Mouse (Mus musculus): ENCODE measurements around the gene P4ha3. TPM values are rescaled to one million over a fixed set of nuclear protein-coding genes. Genes with fewer than 3 reads are reported as not detected.
"Not testable (repeated sequence)": the region's sequence is repeated elsewhere in the genome, so short reads cannot be mapped to it uniquely, and the experiment has no call there.

The P4ha3 gene
- under 1 TPM; 0.45 to 0.73 TPM for total RNA-seq (2021)

- no peak for DNase-seq (ENCODE audit: low spot score)
- intact Hi-C loops (cut with DNase I), result no loop called here
These were observed at the start of gene P4ha3 for GRCm38 (mm10) chr7:100285383-100285782. Gene P4ha3, plus strand, starts transcription at chr7:100285520.

DNA sequence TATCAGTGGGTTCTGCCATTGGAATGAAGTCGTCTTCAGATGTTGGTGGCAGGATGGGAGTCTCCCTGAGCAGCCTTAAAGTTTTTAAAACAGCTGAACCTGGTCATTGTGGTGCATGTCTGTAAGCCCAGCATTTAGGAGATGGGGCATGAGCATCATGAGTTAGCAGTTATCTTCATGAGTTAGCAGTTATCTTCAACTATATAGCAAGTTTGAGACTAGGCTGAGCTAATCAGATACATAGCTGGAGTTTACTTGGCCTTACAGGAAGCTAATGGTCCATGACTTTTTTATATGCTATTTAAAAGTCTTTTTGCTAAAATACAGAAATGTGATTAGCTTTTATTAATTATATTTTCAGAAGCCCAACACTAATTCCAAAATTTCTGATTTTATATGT is 47.0 kb upstream of the P4ha3 start:
- intact Hi-C loops (cut with DNase I), result no loop called here
- no peak for DNase-seq (ENCODE audit: low spot score)

DNA sequence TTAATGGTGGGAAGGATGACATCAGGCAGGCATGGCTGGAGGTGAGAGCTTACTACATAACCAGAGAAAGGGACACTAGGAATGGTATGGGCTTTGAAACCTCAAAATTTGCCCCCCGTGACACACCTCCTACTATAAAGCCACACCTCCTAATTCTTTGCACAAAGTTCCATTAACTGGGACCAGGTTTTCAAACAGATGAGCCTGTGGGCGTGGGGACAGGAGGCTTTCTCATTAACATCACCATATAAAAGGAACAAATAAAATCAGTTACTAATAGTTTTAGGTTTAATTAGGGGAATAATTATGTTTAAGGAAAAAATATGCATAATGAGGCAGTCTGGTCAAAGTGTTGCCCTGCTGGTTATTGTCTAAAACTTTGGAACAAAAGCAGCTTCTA is 44.7 kb upstream of the P4ha3 start:
- no peak for DNase-seq (ENCODE audit: low spot score)
- intact Hi-C loops (cut with DNase I), result no loop called here

DNA sequence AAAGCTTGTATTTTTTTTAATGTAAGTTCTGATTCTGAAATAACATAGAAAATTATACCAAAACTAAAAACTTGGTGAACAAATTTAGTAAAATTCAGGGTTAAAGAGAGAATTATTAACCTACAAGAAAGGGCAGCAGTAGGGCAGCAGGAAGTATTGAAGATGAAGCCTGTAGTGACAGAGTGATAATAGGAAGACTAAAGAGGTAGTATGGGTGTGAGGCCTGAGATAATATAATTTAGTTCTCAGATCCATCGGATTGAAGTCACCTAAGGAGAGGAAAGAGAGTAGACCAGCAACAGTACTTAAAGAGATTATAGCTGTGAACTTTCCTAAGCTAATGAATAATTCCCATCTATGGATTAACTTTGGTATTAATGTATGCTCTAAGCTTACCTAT is 42.3 kb upstream of the P4ha3 start:
- no peak for DNase-seq (ENCODE audit: low spot score)
- intact Hi-C loops (cut with DNase I), result no loop called here

DNA sequence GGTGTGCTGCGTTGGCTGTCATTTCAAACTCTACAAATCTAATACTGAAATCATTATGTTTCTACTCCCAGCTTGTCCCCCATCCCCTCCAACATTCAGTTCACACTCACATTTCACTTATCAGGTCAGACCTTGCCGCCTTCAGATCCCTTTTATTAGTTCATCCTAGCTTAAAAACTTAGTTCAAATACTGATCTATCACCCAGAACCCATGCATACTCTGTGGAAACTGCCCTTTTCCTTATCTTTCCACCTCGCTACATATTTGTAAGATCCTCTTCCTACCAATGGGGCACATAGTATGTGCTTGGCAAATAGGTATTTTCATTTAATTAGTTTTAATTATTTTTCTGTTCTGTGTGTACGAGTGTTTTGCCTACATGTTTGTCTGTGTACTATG is 41.1 kb upstream of the P4ha3 start:
- DNase-seq (ENCODE audit: low spot score), result no peak
- intact Hi-C loops (cut with DNase I), result no loop called here

DNA sequence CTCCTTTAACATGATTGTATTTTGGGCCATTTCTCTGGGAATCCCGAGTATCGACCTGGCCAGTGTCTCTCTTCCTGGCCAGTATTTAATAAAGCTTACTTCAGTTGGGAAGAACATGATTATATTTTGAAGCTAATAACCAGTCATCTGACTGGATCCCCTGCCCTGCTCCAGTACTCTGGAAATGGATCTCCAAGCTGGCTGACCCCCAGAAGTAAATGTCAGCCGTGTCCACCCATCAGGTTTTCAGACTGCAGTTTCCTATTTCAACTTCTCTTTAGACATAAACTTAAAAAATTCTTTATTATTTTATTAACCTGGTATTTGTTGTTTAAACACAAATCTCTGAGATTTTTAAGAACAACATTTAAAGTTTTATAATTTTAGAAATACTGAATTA is 40.1 kb upstream of the P4ha3 start:
- intact Hi-C loops (cut with DNase I), result no loop called here
- DNase-seq (ENCODE audit: low spot score), result no peak

DNA sequence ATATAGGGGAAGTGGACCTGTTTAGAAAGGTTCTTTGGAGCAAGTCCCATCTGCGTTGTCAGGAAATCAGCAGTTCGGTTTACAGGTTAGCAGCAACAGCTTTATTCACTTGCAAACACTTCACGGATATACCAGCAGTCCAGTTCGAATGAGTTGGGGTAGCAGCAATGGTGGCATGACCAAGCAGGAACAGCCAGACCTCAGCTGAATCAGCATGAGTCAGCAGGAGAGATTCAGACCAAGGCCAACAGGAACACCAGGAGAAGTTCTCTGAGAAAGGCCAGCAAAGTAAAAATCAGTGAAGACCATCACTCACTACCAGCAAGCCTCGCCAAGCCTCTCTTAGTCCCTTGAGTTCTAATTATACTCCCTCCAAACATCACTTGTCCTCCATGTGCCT is 34.7 kb upstream of the P4ha3 start:
- intact Hi-C loops (cut with DNase I), result no loop called here
- no peak for DNase-seq (ENCODE audit: low spot score)

GRCm38 (mm10) chr7:100262350-100262749 is 23.0 kb upstream of the P4ha3 start:
- intact Hi-C loops (cut with DNase I), result no loop called here
- no peak for DNase-seq (ENCODE audit: low spot score)

DNA sequence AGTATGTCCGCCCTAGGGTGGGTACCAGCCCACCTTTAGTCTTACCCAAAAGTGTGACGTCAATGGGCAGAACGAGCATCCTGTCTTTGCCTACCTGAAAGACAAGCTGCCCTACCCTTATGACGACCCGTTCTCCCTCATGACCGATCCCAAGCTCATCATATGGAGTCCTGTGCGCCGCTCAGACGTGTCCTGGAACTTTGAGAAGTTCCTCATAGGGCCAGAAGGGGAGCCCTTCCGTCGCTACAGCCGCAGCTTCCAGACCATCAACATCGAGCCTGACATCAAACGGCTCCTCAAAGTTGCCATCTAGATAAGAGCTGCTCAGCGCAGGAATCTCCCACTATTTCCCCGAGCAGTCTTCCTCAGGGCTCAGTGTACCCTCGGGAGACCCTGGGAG is 20.4 kb upstream of the P4ha3 start:
- DNase-seq (ENCODE audit: low spot score), result not testable (repeated sequence)

GRCm38 (mm10) chr7:100272369-100272768 is 13.0 kb upstream of the P4ha3 start:
- intact Hi-C loops (cut with DNase I), result no loop called here
- no peak for DNase-seq (ENCODE audit: low spot score)

More for the DNA sequence above, 20.4 kb upstream of the P4ha3 start:
- intact Hi-C loops (cut with DNase I), result not testable (repeated sequence)

DNA sequence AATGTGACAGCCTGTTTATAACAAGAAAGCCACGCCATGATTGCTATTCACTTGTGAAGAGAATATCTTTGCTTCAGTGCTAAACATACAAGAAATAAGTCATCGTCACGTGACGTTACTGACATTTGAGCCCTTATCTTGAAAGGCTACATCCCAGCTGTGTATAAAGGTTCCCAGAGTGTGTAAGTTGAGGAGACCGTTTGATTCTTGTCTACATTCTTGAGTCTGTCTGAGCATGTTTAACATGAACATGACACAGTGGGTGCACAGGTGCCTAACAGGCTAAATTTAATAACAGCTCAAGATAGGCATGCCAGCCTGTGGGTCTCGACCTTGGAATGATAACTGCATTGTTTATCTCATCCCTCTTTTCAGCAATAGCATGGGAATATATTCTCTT is 10.8 kb upstream of the P4ha3 start:
- DNase-seq (ENCODE audit: low spot score), result no peak
- intact Hi-C loops (cut with DNase I), result no loop called here

DNA sequence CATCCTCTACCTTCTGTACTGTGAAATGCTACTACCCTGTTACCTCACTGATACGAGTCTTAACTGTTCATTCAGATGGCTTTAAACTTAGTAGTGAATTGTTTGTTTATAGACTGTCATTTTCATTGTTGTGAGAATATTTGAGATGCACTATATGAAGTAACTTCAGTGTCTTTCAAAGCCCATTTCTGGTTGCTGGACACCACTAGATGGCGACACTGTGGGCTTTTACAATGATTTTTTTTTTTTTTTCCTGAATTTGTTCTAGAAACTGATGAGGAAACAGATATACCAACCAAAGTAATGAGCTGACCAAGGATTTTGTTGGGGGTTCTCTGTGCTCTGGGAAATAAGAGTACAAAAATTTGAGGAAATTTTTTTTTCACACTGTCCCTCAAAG is 8.9 kb upstream of the P4ha3 start:
- no peak for DNase-seq (ENCODE audit: low spot score)
- intact Hi-C loops (cut with DNase I), result no loop called here

GRCm38 (mm10) chr7:100279803-100280202 is 5.5 kb upstream of the P4ha3 start:
- no peak for DNase-seq (ENCODE audit: low spot score)
- intact Hi-C loops (cut with DNase I), result loop anchor here (2.0 kb wide), 1 partner anchor 45 kb away; no protein-coding TSS in a partner anchor

DNA sequence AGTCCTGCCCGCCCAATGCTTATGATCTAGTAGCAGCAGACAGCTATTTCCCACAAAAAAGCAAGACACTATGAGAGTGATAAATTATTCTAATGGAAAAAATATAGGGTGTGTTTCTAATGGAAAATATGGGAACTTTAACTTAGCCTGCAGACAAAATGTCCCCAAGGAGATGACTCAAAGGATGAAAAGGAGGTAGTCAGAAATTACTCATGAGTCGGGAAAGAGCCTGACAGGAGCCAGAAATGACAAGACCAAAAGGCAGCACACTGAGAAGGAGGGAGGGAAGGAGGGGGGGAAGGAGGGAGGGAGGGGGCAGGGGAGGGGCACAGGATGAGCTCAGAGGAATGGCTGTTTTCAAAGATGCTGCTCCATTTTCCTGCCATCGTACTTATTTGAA is 3.7 kb upstream of the P4ha3 start:
- intact Hi-C loops (cut with DNase I), result no loop called here
- no peak for DNase-seq (ENCODE audit: low spot score)

DNA sequence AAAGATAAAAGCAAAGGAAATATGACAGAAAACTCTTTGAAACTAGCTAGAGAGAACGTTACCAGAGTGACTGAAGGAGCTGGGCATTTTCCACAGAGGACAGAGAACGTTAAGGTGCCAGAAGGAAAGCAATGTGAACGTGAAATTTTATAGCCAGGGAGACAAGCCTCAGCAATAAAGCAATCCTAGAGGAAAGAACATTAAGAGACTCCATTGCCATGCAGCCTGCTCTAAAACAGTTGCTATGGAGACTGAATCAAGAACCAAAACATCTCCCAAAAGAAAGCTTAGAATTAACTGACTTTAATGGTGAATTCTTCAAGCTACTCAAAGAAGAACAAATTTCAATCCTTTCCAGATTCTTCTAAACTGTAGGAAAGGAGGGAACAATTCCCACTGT is 2.0 kb upstream of the P4ha3 start:
- no peak for DNase-seq (ENCODE audit: low spot score)
- intact Hi-C loops (cut with DNase I), result no loop called here

DNA sequence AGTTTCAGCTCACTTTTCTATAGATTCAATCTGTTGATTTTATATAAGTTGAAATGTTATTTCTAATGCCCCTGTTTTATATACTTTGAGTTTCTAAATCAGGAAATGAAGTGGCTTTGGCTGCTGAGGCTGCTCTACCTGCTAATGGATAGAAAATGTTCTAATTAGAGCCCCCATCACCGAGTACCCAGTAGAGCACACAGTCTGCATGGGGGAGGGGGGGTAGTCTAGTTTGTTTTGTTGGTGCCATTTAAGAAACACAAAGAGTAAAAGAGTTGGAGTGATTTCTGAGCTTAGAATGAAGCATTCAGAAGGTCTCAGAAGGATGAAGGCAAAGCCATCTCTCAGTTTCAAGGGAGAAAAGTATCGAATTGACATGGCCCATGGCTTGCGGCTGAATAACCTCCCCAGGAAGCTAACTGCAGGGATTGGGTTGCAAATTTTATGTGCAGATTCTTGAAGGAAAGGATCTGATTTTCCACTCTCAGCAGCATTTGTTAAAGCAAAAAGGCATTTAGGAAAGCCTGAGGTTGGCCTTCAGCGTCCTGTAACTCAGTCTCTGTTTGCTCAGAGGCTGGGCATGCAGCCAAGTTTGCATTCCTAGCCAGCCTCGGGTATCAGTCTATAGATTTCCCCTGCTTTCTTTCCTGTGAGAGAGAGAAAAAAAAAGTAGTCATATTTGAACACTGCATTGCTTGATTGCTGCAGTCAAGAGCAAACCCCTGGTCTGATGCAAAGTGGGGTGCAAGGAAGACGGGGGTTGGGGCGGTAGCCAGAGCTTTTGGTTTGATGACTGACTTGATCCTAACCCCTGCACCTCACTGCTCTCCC is 2.6 kb downstream of the P4ha3 start:
- intact Hi-C loops (cut with DNase I), result no loop called here
- DNase-seq (ENCODE audit: low spot score), result no peak

GRCm38 (mm10) chr7:100288622-100289021 is 3.3 kb downstream of the P4ha3 start:
- DNase-seq (ENCODE audit: low spot score), result peak; percentile 9
- intact Hi-C loops (cut with DNase I), result no loop called here

DNA sequence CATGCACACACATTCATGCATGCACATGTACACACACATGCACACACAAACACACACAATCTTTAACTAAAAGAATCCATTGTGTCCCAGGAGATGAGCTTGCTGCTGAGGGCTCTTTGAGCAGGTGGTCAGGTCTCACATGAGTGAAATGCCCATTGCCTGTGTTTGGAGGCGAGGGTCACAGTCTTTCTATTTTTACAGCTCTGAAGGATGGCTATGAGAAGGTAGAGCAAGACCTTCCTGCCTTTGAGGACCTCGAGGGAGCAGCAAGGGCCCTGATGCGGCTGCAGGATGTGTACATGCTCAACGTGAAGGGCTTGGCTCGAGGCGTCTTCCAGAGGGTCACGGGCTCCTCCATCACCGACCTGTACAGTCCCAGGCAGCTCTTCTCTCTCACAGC is 8.2 kb downstream of the P4ha3 start:
- intact Hi-C loops (cut with DNase I), result no loop called here
- no peak for DNase-seq (ENCODE audit: low spot score)

DNA sequence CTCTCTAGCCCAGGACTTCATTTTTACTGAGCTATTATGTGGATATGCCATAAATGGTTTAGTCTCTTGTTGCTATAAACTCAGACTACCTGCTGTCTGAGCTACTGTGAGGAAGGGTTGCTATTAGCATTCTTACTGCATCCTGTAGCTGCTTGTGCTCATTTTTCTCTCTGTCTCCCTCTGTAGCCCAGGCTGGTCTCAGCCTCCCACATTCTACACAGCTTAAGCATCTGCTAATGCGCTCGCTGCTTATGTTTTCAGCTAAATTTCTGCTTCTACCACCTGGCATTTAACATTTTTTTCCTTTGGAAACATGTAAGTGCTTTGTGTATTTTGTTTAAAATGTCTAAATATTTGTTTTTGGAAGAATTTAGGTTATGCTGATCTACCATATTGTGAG is 10.4 kb downstream of the P4ha3 start:
- no peak for DNase-seq (ENCODE audit: low spot score)
- intact Hi-C loops (cut with DNase I), result no loop called here

- intact Hi-C loops (cut with DNase I), result no loop called here
- DNase-seq (ENCODE audit: low spot score), result no peak
These were observed 11.4 kb downstream of the P4ha3 start for GRCm38 (mm10) chr7:100296699-100297098.

DNA sequence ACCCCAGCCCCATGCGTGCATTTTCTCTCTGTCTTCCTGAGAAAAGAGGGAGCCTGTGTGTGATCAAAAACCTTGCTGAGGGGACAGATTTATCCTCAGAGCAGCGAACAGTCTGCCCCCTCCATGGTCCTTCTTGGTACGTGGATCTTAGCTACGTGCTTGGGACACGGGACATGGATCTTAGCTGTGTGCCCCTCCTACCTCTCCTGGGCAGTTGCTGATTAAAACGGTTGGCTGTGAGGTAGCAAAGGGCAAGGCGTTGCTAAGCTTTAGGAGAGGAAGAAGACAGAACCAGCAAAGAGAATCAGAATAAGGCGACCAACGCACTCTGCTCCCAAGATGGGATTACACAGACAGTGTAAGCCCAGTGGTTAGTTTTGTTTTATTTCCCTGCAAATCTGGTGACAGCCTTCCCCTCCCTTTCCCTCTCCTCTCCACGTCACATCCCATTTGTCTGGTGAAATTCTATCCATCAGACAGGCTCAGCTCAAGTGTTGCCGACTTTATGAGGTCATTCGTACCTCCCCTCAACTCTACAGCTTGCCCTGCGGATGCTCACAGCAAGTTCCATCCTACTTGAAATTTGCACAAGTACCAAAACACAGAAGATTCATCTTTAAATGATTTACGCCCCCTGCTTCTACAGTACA is 13.7 kb downstream of the P4ha3 start:
- intact Hi-C loops (cut with DNase I), result no loop called here
- DNase-seq (ENCODE audit: low spot score), result no peak

DNA sequence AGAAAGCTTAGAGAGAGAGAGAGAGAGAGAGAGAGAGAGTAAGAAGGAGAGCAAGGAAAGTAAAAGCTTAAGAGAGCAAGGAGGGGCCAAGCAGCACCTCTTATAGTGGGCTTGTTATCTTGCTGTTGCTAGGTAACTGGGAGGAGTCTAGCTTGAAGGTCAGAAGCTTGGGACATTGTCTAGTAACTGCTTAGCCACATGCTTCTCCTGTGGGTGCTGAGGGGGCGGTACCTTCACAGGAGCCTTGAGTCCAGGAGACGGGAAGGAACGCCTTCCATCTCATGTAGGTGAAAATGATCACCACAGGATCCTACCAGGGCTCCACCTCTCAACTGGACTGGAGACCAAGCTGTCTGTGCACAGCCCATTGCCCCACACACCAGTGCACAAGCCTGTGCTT is 16.1 kb downstream of the P4ha3 start:
- no peak for DNase-seq (ENCODE audit: low spot score)
- intact Hi-C loops (cut with DNase I), result no loop called here

Data from heart, postnatal 25 days (tissue).